In the genomic region with DNA sequence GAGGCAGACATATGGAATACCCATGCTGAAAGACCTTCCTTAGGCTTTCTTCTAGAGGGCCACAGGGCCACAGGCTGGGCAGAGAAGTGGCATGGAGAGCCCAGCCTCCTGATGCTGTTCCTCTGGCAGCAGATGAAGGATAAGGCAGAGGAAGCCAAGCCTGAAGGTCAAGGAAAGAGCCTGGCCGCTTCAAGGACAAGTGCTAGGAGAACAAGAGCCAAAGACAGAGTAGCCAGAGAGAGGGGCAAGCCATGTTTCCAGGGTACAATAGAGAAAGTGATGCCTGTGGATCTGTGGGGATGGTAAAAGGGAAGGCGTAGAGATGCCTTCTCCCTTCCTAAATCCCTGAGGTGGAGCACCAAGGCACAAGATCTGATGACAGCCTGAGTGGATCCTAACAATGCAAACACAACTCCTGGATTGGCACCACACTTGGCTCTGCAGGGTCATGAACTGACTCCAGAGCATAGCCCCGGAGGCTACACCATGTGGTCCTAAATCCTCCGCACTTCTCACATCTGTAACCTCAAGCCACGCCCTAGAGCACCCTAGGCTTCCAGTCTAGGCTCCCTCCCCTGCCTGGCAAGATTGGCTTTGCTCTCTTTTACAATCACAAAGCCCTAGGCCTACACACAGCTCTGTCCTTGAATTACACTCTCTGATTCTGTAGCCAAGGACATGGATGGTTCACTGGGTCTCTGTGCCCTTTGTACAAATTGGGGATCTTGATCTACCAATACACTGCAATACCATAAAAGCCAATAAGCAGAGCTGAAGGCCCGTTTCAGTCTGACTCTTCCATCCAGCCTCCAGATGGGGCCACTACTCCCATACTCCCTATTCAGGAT, we compare ENCODE assay signal across 9 mouse cellular contexts.
A peak's percentile ranks its signal among the peaks of the same experiment; 100 is the strongest.
DNase-seq lines count a peak whose midpoint lies in the region; ATAC-seq lines count a peak whose summit lies in the region.
"Had no signal": no experiment of that assay in that cellular context is flagged by ENCODE, and none has a peak within 500 bp of the region (broad histone marks: within the 10 kb centered on the region; RNA-seq: fewer than 3 reads in every experiment).

No protein-coding gene starts in this region.

- 61% methylated on average over 6 of the region's 6 CpGs for WGBS in forebrain, embryonic 12.5 days
- WGBS in midbrain, embryonic 13.5 days, result 63% methylated on average over 6 of the region's 6 CpGs

- peak overlapping the region; percentile 75 for H3K27ac ChIP-seq in forebrain, embryonic 12.5 days
- H3K27ac ChIP-seq in midbrain, embryonic 13.5 days, result peak overlapping the region; percentile 67

- peaks cover 77% of the 10 kb centered on the region for H3K4me1 ChIP-seq in forebrain, embryonic 12.5 days
- peaks cover 82% of the 10 kb centered on the region for H3K4me1 ChIP-seq in midbrain, embryonic 13.5 days (replicated peaks)

- H3K36me3 ChIP-seq in forebrain, embryonic 12.5 days (replicated peaks), result 0 out of 2 replicates have a peak, but pooled peaks cover 4% of the 10 kb centered on the region
- H3K36me3 ChIP-seq in midbrain, embryonic 13.5 days, result no peaks in the 10 kb centered on the region

- H3K9me3 ChIP-seq in forebrain, embryonic 12.5 days, result no peaks in the 10 kb centered on the region
- no peaks in the 10 kb centered on the region for H3K9me3 ChIP-seq in midbrain, embryonic 13.5 days

- H3K4me2 ChIP-seq in forebrain, embryonic 12.5 days, result no peak overlapping the region
- no peak overlapping the region for H3K4me2 ChIP-seq in midbrain, embryonic 13.5 days (replicated peaks)

- H3K4me3 ChIP-seq in forebrain, embryonic 12.5 days (replicated peaks), result no peak overlapping the region
- no peak overlapping the region for H3K4me3 ChIP-seq in midbrain, embryonic 13.5 days (replicated peaks)

- DNase-seq in adrenal gland, adult 8-10 months, result peak; percentile 57
- no peak for DNase-seq in adrenal gland, adult 18-20 months (ENCODE audit: low spot score in 2 of 2)
- DNase-seq in kidney, adult 8-10 months, result peak; percentile 34 to 52
- DNase-seq in kidney, postnatal 4 days, result no peak
- DNase-seq in right cerebral cortex, postnatal 4 days, result no peak
- DNase-seq in c-Kit-positive CD71-positive TER-119-positive erythroid progenitor cells, embryonic 14.5 days (ENCODE audit: low spot score), result no peak

- no peaks in the 10 kb centered on the region for H3K27me3 ChIP-seq in forebrain, embryonic 12.5 days
- no peaks in the 10 kb centered on the region for H3K27me3 ChIP-seq in midbrain, embryonic 13.5 days

- no peak overlapping the region for H3K9ac ChIP-seq in forebrain, embryonic 12.5 days
- 0 out of 2 replicates have a peak overlapping the region, but pooled peaks have one; percentile 30 for H3K9ac ChIP-seq in midbrain, embryonic 13.5 days (replicated peaks)

- ATAC-seq in forebrain, embryonic 12.5 days (ENCODE audit: low FRiP score), result no peak
- no peak for ATAC-seq in midbrain, embryonic 13.5 days
- ATAC-seq: activated CD4-positive, CD25-positive, alpha-beta regulatory T cell, adult 4 months had no signal

Comparison
In these comparisons a context has a peak if more than half of its experiments do, and no peak if none do; other contexts are left out.
1. DNase-seq: peak in adrenal gland, adult 8-10 months (single experiment) and kidney, adult 8-10 months (2 of 2); none in adrenal gland, adult 18-20 months (0 of 2), kidney, postnatal 4 days (0 of 2), right cerebral cortex, postnatal 4 days (single experiment) and c-Kit-positive CD71-positive TER-119-positive erythroid progenitor cells, embryonic 14.5 days (single experiment).